Mouse (Mus musculus): ENCODE results near the gene Ccdc24. TPM values are rescaled to one million over a fixed set of nuclear protein-coding genes. Genes with fewer than 3 reads are reported as not detected.

The Ccdc24 gene
- polyA plus RNA-seq, 1 experiment from 2014 or later: 1.4 TPM

- H3K4me3 ChIP-seq (ENCODE audit: low read depth, low read length): no peak overlapping the region
- no peak overlapping the region for H3K27ac ChIP-seq (ENCODE audit: low read depth, low read length)
- no peak overlapping the region for H3K9ac ChIP-seq (replicated peaks; ENCODE audit: low read depth, low read length)
- 9% methylated on average over 12 of the region's 12 CpGs for WGBS
- H3K4me1 ChIP-seq (ENCODE audit: control insufficient read depth, insufficient read depth, low read length): peaks cover 3% of the 10 kb centered on the region
- ATAC-seq (ENCODE audit: low read depth): peak; percentile 52
- no peaks in the 10 kb centered on the region for H3K36me3 ChIP-seq (ENCODE audit: control insufficient read depth, insufficient read depth, low read length)
- no peak overlapping the region for H3K4me2 ChIP-seq (ENCODE audit: low read depth, low read length)
- no peaks in the 10 kb centered on the region for H3K27me3 ChIP-seq (ENCODE audit: control insufficient read depth, insufficient read depth, low read length)
- no peaks in the 10 kb centered on the region for H3K9me3 ChIP-seq (ENCODE audit: control insufficient read depth, low read length)
Measured at GRCm38 (mm10) chr4:117829260-117830123, 42.9 kb downstream of the Ccdc24 start.

GRCm38 (mm10) chr4:117828572-117829145 is 43.7 kb downstream of the Ccdc24 start:
- Histone ChIP-seq H3K27me3 (ENCODE audit: control insufficient read depth, insufficient read depth, low read length) (no peaks in the 10 kb centered on the region), H3K36me3 (ENCODE audit: control insufficient read depth, insufficient read depth, low read length) (no peaks in the 10 kb centered on the region), H3K27ac (ENCODE audit: low read depth, low read length) (no peak overlapping the region), H3K4me3 (ENCODE audit: low read depth, low read length) (no peak overlapping the region), H3K4me1 (ENCODE audit: control insufficient read depth, insufficient read depth, low read length) (no peaks in the 10 kb centered on the region; the same call in 1 of the 2 replicates), H3K4me2 (ENCODE audit: low read depth, low read length) (no peak overlapping the region), H3K9ac (replicated peaks; ENCODE audit: low read depth, low read length) (no peak overlapping the region), H3K9me3 (ENCODE audit: control insufficient read depth, low read length) (no peaks in the 10 kb centered on the region)
- WGBS: 77% methylated on average over 8 of the region's 8 CpGs
- ATAC-seq (ENCODE audit: low read depth): no peak

- no peak overlapping the region for H3K9ac ChIP-seq (replicated peaks; ENCODE audit: low read depth, low read length)
- no peaks in the 10 kb centered on the region for H3K36me3 ChIP-seq (ENCODE audit: control insufficient read depth, insufficient read depth, low read length)
- no peaks in the 10 kb centered on the region for H3K4me1 ChIP-seq (ENCODE audit: control insufficient read depth, insufficient read depth, low read length)
- H3K27me3 ChIP-seq (ENCODE audit: control insufficient read depth, insufficient read depth, low read length): no peaks in the 10 kb centered on the region
- no peaks in the 10 kb centered on the region for H3K9me3 ChIP-seq (ENCODE audit: control insufficient read depth, low read length)
- 94% methylated on average over 10 of the region's 10 CpGs for WGBS
- H3K4me3 ChIP-seq (ENCODE audit: low read depth, low read length): no peak overlapping the region
- no peak overlapping the region for H3K27ac ChIP-seq (ENCODE audit: low read depth, low read length)
- H3K4me2 ChIP-seq (ENCODE audit: low read depth, low read length): no peak overlapping the region
- ATAC-seq (ENCODE audit: low read depth): no peak
Measured at GRCm38 (mm10) chr4:117818032-117818431, 54.3 kb downstream of the Ccdc24 start.

- Histone ChIP-seq H3K9ac (replicated peaks; ENCODE audit: low read depth, low read length) (no peak overlapping the region), H3K4me1 (ENCODE audit: control insufficient read depth, insufficient read depth, low read length) (no peaks in the 10 kb centered on the region), H3K36me3 (ENCODE audit: control insufficient read depth, insufficient read depth, low read length) (no peaks in the 10 kb centered on the region), H3K4me2 (ENCODE audit: low read depth, low read length) (no peak overlapping the region), H3K4me3 (ENCODE audit: low read depth, low read length) (no peak overlapping the region), H3K27ac (ENCODE audit: low read depth, low read length) (no peak overlapping the region), H3K27me3 (ENCODE audit: control insufficient read depth, insufficient read depth, low read length) (no peaks in the 10 kb centered on the region), H3K9me3 (ENCODE audit: control insufficient read depth, low read length) (no peaks in the 10 kb centered on the region)
- WGBS: 78% methylated on average over 5 of the region's 5 CpGs
- no peak for ATAC-seq (ENCODE audit: low read depth)
Measured at GRCm38 (mm10) chr4:117816776-117817175, 55.6 kb downstream of the Ccdc24 start.

Other genes with a start within 250 kb of the Ccdc24 start
- gene Dmap1, start 190.3 kb downstream of the Ccdc24 start, polyA plus RNA-seq (2014; fragmentation: Nextera tagmentation; extraction: Ambion mirVana): 81.3 and 87.5 TPM in 2 replicates
- gene Gm12845, start 148.1 kb downstream of the Ccdc24 start, polyA plus RNA-seq (2014; fragmentation: Nextera tagmentation; extraction: Ambion mirVana): not detected in 2 replicates
- gene Klf17, start 106.9 kb downstream of the Ccdc24 start, polyA plus RNA-seq (2014; fragmentation: Nextera tagmentation; extraction: Ambion mirVana): not detected in 2 replicates
- gene Slc6a9, start 38.1 kb downstream of the Ccdc24 start, polyA plus RNA-seq (2014; fragmentation: Nextera tagmentation; extraction: Ambion mirVana): 32.7 and 42.9 TPM in 2 replicates
- gene B4galt2, start 10.9 kb upstream of the Ccdc24 start, polyA plus RNA-seq (2014; fragmentation: Nextera tagmentation; extraction: Ambion mirVana): 68.7 and 73.6 TPM in 2 replicates
- 578 and 652 TPM in 2 replicates for gene Atp6v0b, start 14.8 kb upstream of the Ccdc24 start, polyA plus RNA-seq (2014; fragmentation: Nextera tagmentation; extraction: Ambion mirVana)
- 21.5 and 22.9 TPM in 2 replicates for gene Dph2, start 19.5 kb upstream of the Ccdc24 start, polyA plus RNA-seq (2014; fragmentation: Nextera tagmentation; extraction: Ambion mirVana)
- 61.7 and 65.7 TPM in 2 replicates for gene Ipo13, start 42.4 kb upstream of the Ccdc24 start, polyA plus RNA-seq (2014; fragmentation: Nextera tagmentation; extraction: Ambion mirVana)
- 0.84 and 1.3 TPM in 2 replicates for gene Artn, start 57.2 kb upstream of the Ccdc24 start, polyA plus RNA-seq (2014; fragmentation: Nextera tagmentation; extraction: Ambion mirVana)

All from neural tube, embryonic 14.5 days (tissue).